Mouse (Mus musculus): ENCODE data around the gene Cyp4v3. TPM values are rescaled to one million over a fixed set of nuclear protein-coding genes. Genes with fewer than 3 reads are reported as not detected.

Gene Cyp4v3
- polyA plus RNA-seq, 1 experiment from 2014 or later = 1.8 TPM

DNA sequence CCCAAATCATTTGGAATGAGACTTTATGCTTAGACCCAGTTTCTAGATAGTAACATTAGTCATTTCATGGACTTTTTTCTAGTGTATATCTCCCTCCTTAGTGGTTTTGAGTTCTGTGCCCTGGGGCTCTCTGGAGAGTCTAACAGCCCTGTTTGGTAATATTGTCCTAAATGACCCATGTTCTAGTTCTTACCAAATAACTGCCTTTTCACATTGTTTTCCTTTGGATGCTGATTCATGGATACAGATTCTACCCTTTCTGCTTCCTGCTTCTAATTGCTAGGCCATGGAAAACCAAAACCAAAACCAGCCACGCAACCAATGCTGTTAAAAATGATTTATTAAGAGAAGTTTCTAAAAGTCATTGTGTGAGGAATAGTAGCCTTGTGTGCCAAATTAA, 27.5 kb downstream of the Cyp4v3 start:
- no peak for ATAC-seq (ENCODE audit: low FRiP score)
- H3K27ac ChIP-seq (replicated peaks) = no peak overlapping the region
- no peak overlapping the region for H3K4me2 ChIP-seq
- no peaks in the 10 kb centered on the region for H3K9me3 ChIP-seq (replicated peaks)
- no peaks in the 10 kb centered on the region for H3K27me3 ChIP-seq (replicated peaks)
- H3K4me3 ChIP-seq (replicated peaks) = no peak overlapping the region
- no peaks in the 10 kb centered on the region for H3K36me3 ChIP-seq
- no peak overlapping the region for H3K9ac ChIP-seq (replicated peaks)
- H3K4me1 ChIP-seq = peaks cover 5% of the 10 kb centered on the region; the same call in 1 of the 2 replicates
- 60% methylated on average over 1 of the region's 1 CpGs for WGBS

DNA sequence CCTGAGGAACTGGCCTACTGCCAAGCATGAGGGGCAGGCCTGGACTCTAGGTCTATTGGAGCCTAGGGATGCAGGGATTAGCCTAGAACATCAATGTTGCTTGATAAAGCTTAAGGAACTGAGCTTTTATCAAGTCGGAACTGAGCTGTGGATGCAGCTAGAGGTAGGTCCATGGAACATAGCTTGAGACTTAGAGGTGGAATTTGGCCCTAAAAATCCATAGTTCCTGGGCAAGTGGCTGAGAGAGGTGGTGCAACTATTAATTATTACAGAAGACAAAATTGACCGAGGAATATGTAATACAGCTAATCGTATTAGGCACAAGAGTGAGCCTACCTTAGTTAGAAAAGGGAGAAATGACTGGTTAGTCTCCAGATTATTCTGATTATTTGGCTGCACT, 28.7 kb downstream of the Cyp4v3 start:
- no peak overlapping the region for H3K27ac ChIP-seq (replicated peaks)
- H3K9me3 ChIP-seq (replicated peaks) = no peaks in the 10 kb centered on the region
- no peak for ATAC-seq (ENCODE audit: low FRiP score)
- H3K36me3 ChIP-seq = no peaks in the 10 kb centered on the region
- WGBS = 93% methylated on average over 3 of the region's 3 CpGs
- H3K9ac ChIP-seq (replicated peaks) = no peak overlapping the region
- no peak overlapping the region for H3K4me3 ChIP-seq (replicated peaks)
- H3K4me2 ChIP-seq = no peak overlapping the region
- H3K27me3 ChIP-seq (replicated peaks) = no peaks in the 10 kb centered on the region
- peaks cover 5% of the 10 kb centered on the region; the same call in 1 of the 2 replicates for H3K4me1 ChIP-seq

DNA sequence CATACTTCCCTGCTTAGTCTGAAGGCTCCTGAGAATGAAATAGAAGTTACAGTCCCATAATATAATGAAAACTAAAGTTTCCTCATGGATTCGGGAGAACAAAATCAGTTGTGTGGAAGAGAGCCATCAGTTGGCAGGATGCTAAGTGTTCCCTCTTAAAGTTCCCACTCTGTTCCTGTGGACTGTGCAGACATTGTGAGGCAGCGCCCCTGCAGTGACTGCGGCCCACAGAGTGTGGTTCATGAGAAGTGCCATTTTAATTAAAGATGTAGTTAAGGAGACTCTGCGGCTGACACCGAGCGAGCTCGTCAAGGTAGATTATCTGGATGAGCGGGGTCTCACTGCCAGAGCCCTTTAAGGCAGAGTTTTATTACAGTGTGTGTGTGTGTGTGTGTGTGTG, 30.6 kb downstream of the Cyp4v3 start:
- Histone ChIP-seq H3K9me3 (replicated peaks) (no peaks in the 10 kb centered on the region), H3K4me3 (replicated peaks) (no peak overlapping the region), H3K9ac (replicated peaks) (no peak overlapping the region), H3K36me3 (no peaks in the 10 kb centered on the region), H3K4me2 (no peak overlapping the region), H3K27me3 (replicated peaks) (no peaks in the 10 kb centered on the region), H3K4me1 (peaks cover 5% of the 10 kb centered on the region; the same call in 1 of the 2 replicates), H3K27ac (replicated peaks) (no peak overlapping the region)
- 43% methylated on average over 8 of the region's 8 CpGs for WGBS
- ATAC-seq (ENCODE audit: low FRiP score) = peak; percentile 73

DNA sequence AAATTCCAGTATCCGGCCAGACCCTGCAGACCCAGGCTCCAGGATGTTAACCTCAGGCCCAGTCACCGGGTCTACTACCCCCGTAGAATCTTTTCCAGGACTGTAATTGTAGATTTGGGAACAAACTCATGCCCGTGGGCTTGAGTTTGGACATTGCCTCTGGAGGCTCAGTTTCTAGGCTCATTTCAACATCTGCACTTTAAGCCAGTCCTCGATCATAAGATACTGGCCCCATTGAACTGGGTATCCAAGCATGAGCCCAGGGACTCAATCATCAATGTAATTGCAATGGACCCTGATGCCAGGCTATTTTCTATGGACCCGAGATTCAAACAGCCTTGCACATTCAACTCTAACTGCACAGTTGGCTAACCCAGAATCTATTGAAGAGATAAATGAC, 37.7 kb downstream of the Cyp4v3 start:
- H3K27ac ChIP-seq (replicated peaks) = no peak overlapping the region
- no peaks in the 10 kb centered on the region for H3K4me1 ChIP-seq
- H3K9me3 ChIP-seq (replicated peaks) = no peaks in the 10 kb centered on the region
- H3K27me3 ChIP-seq (replicated peaks) = no peaks in the 10 kb centered on the region
- WGBS = 93% methylated on average over 6 of the region's 6 CpGs
- H3K4me2 ChIP-seq = no peak overlapping the region
- no peaks in the 10 kb centered on the region for H3K36me3 ChIP-seq
- H3K9ac ChIP-seq (replicated peaks) = no peak overlapping the region
- ATAC-seq (ENCODE audit: low FRiP score) = no peak
- H3K4me3 ChIP-seq (replicated peaks) = no peak overlapping the region

DNA sequence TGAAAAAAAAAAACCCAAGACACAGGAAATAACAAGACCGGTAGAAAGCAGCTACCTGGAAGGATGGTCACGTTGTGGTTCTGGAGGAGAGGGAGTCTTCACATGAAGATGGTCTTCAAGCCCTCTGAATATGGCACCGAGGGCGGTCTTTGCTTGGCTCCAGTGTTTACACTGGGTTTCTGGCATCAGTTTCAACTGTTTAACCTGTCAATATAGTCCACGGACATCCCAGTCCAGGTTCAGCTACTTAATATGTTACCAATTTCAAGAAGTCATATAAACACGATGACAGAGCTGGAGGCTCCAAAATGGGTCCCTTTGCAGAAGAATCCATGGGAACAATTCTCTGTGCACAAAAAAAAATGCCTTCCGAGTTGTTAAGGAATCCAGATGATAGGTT, 38.3 kb downstream of the Cyp4v3 start, which contains the start of gene Klkb1:
Gene Klkb1, minus strand, starts transcription at position 173 of the 400 bp plus-strand sequence.
- Histone ChIP-seq H3K4me2 (no peak within 1 kb of the TSS), H3K27ac (replicated peaks) (no peak within 1 kb of the TSS), H3K36me3 (no peaks in the 10 kb centered on the region), H3K9me3 (replicated peaks) (no peaks in the 10 kb centered on the region), H3K27me3 (replicated peaks) (no peaks in the 10 kb centered on the region), H3K9ac (replicated peaks) (no peak within 1 kb of the TSS), H3K4me3 (replicated peaks) (no peak within 1 kb of the TSS), H3K4me1 (no peaks in the 10 kb centered on the region)
- no peak for ATAC-seq (ENCODE audit: low FRiP score)
- 96% methylated on average over 7 of the region's 7 CpGs for WGBS

GRCm38 (mm10) chr8:45291790-45292189, 41.2 kb downstream of the Cyp4v3 start:
- H3K36me3 ChIP-seq = no peaks in the 10 kb centered on the region
- WGBS = 91% methylated on average over 2 of the region's 2 CpGs
- no peak overlapping the region for H3K27ac ChIP-seq (replicated peaks)
- no peaks in the 10 kb centered on the region for H3K27me3 ChIP-seq (replicated peaks)
- H3K9ac ChIP-seq (replicated peaks) = no peak overlapping the region
- no peak overlapping the region for H3K4me3 ChIP-seq (replicated peaks)
- ATAC-seq (ENCODE audit: low FRiP score) = no peak
- no peak overlapping the region for H3K4me2 ChIP-seq
- H3K9me3 ChIP-seq (replicated peaks) = no peaks in the 10 kb centered on the region
- H3K4me1 ChIP-seq = no peaks in the 10 kb centered on the region

GRCm38 (mm10) chr8:45281630-45282029, 51.4 kb downstream of the Cyp4v3 start:
- H3K9ac ChIP-seq (replicated peaks) = no peak overlapping the region
- no peak overlapping the region for H3K27ac ChIP-seq (replicated peaks)
- WGBS = 82% methylated on average over 8 of the region's 8 CpGs
- no peaks in the 10 kb centered on the region for H3K9me3 ChIP-seq (replicated peaks)
- no peaks in the 10 kb centered on the region for H3K4me1 ChIP-seq
- ATAC-seq (ENCODE audit: low FRiP score) = no peak
- H3K36me3 ChIP-seq = no peaks in the 10 kb centered on the region
- no peak overlapping the region for H3K4me3 ChIP-seq (replicated peaks)
- no peaks in the 10 kb centered on the region for H3K27me3 ChIP-seq (replicated peaks)
- H3K4me2 ChIP-seq = no peak overlapping the region

GRCm38 (mm10) chr8:45277453-45277852, 55.6 kb downstream of the Cyp4v3 start:
- H3K4me1 ChIP-seq = 0 out of 2 replicates have a peak, but pooled peaks cover 2% of the 10 kb centered on the region
- no peak overlapping the region for H3K4me3 ChIP-seq (replicated peaks)
- H3K27me3 ChIP-seq (replicated peaks) = no peaks in the 10 kb centered on the region
- 81% methylated on average over 3 of the region's 3 CpGs for WGBS
- no peaks in the 10 kb centered on the region for H3K9me3 ChIP-seq (replicated peaks)
- H3K4me2 ChIP-seq = no peak overlapping the region
- H3K36me3 ChIP-seq = no peaks in the 10 kb centered on the region
- no peak overlapping the region for H3K9ac ChIP-seq (replicated peaks)
- H3K27ac ChIP-seq (replicated peaks) = no peak overlapping the region
- ATAC-seq (ENCODE audit: low FRiP score) = no peak

GRCm38 (mm10) chr8:45274317-45274716, 58.7 kb downstream of the Cyp4v3 start:
- Histone ChIP-seq H3K4me1 (0 out of 2 replicates have a peak, but pooled peaks cover 2% of the 10 kb centered on the region), H3K36me3 (no peaks in the 10 kb centered on the region), H3K4me2 (no peak overlapping the region), H3K27ac (replicated peaks) (no peak overlapping the region), H3K9ac (replicated peaks) (no peak overlapping the region), H3K4me3 (replicated peaks) (no peak overlapping the region), H3K27me3 (replicated peaks) (no peaks in the 10 kb centered on the region), H3K9me3 (replicated peaks) (no peaks in the 10 kb centered on the region)
- WGBS = 65% methylated on average over 4 of the region's 4 CpGs
- ATAC-seq (ENCODE audit: low FRiP score) = no peak

DNA sequence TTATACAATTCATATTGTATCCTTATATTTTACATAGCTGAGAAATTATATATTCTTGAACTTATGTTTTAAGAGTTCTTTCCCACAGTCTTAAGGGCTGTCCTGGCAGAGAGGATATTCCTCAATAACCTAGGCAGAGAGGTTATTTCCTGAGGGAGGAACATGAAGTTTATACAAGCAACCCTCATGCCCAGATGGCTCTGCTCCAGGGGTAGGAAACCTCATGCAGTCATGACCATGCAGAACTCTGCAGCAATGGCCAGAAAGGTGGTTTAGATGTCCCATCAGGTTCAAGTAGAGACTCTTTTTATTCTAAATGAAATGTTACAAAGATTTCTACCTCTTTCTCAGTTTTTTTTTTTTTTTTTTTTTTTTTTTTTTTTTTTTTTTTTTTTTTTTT, 64.0 kb downstream of the Cyp4v3 start:
- Histone ChIP-seq H3K9me3 (replicated peaks) (no peaks in the 10 kb centered on the region; the same call in 1 of the 2 replicates), H3K27me3 (replicated peaks) (no peaks in the 10 kb centered on the region), H3K4me1 (no peaks in the 10 kb centered on the region), H3K4me3 (replicated peaks) (no peak overlapping the region), H3K4me2 (no peak overlapping the region), H3K9ac (replicated peaks) (no peak overlapping the region), H3K36me3 (no peaks in the 10 kb centered on the region), H3K27ac (replicated peaks) (no peak overlapping the region)
- ATAC-seq (ENCODE audit: low FRiP score) = no peak

GRCm38 (mm10) chr8:45268485-45268884, 64.5 kb downstream of the Cyp4v3 start:
- Histone ChIP-seq H3K4me2 (no peak overlapping the region), H3K9ac (replicated peaks) (no peak overlapping the region), H3K4me1 (no peaks in the 10 kb centered on the region), H3K36me3 (no peaks in the 10 kb centered on the region), H3K27ac (replicated peaks) (no peak overlapping the region), H3K9me3 (replicated peaks) (no peaks in the 10 kb centered on the region; the same call in 1 of the 2 replicates), H3K27me3 (replicated peaks) (no peaks in the 10 kb centered on the region), H3K4me3 (replicated peaks) (no peak overlapping the region)
- no peak for ATAC-seq (ENCODE audit: low FRiP score)

DNA sequence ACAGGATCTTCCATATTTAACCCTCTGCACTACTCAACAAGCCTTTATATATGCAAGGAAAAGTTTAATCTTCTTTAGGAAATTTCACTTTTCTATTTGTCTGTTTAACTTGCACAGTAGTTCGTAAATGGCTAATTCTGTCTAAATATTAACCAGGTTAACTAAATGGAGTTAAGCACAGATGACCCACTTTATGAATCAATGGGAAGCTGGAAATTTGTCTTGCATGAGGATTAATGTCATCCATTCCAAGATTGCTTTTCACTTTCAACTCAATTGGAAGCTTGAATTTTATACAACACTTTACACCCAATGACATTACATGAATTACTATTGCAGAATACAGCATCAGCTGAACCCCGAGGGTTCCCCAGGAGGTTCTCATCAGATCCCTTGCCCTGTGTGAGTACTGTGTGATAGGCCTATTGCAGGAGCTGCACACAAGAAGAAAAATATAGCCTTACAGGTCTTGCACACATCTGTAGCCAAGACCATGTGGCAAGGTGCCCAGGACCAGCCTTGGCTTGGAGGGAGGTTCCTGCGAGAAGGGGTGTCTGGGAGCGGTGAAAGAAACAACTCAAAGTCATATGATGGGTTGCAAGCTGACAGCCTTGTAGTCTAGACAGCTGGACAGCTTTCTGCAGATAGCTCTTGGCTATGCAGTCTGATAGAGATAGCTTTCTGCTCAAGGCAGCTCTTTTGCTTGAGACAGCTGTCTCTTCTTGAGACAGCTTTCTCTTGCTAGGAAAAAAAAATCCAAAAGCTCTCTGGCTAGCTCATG, 65.2 kb downstream of the Cyp4v3 start:
- no peak overlapping the region for H3K4me2 ChIP-seq
- 87% methylated on average over 4 of the region's 4 CpGs for WGBS
- no peak for ATAC-seq (ENCODE audit: low FRiP score)
- no peaks in the 10 kb centered on the region for H3K27me3 ChIP-seq (replicated peaks)
- no peaks in the 10 kb centered on the region for H3K36me3 ChIP-seq
- H3K27ac ChIP-seq (replicated peaks) = no peak overlapping the region
- no peak overlapping the region for H3K4me3 ChIP-seq (replicated peaks)
- H3K9me3 ChIP-seq (replicated peaks) = no peaks in the 10 kb centered on the region; the same call in 1 of the 2 replicates
- H3K4me1 ChIP-seq = no peaks in the 10 kb centered on the region
- no peak overlapping the region for H3K9ac ChIP-seq (replicated peaks)
